Mouse (Mus musculus) neural tube, embryonic 14.5 days (tissue): ENCODE results near the gene Wdr48. TPM values are rescaled to one million over a fixed set of nuclear protein-coding genes. Genes with fewer than 3 reads are reported as not detected.

Source experiments
- ATAC-seq: fragments of 200-750 bp; cut with Nextera tagmentation; 2 replicates; pipeline ENCODE4 v1.8.0; 2017; ENCODE audit warnings: low read depth, mild to moderate bottlenecking, moderate TSS enrichment, moderate library complexity
- H3K27ac ChIP-seq: fragments of 300-500 bp; sonication (generic); 2 replicates; pipeline ENCODE4 v1.5.1; 2014; ENCODE audit warnings: low read depth, mild to moderate bottlenecking, control low read depth, low read length, moderate library complexity, mixed read lengths
- H3K27me3 ChIP-seq: fragments of 300-500 bp; sonication (generic); 2 replicates; pipeline ENCODE4 v1.6.1; 2014; ENCODE audit warnings: low read length; ENCODE audit not compliant: control insufficient read depth, insufficient read depth
- H3K36me3 ChIP-seq: fragments of 300-500 bp; sonication (generic); 2 replicates; pipeline ENCODE4 v1.6.1; 2014; ENCODE audit warnings: low read length, mixed read lengths; ENCODE audit not compliant: control insufficient read depth, insufficient read depth
- H3K4me1 ChIP-seq: fragments of 300-500 bp; sonication (generic); 2 replicates; pipeline ENCODE4 v1.6.1; 2014; ENCODE audit warnings: low read length; ENCODE audit not compliant: control insufficient read depth, insufficient read depth
- H3K4me2 ChIP-seq: fragments of 300-500 bp; sonication (generic); 2 replicates; pipeline ENCODE4 v1.6.1; 2014; ENCODE audit warnings: mild to moderate bottlenecking, low read depth, low read length, control low read depth
- H3K4me3 ChIP-seq: fragments of 300-500 bp; sonication (generic); 2 replicates; pipeline ENCODE4 v1.5.1; 2014; ENCODE audit warnings: low read depth, low read length, control low read depth, mixed read lengths
- H3K9ac ChIP-seq: fragments of 300-500 bp; sonication (generic); replicated peaks from 2 replicates; pipeline ENCODE4 v1.6.1; 2014; ENCODE audit warnings: low read depth, mild to moderate bottlenecking, control low read depth, low read length, mixed read lengths
- H3K9me3 ChIP-seq: fragments of 300-500 bp; sonication (generic); 2 replicates; pipeline ENCODE4 v1.6.1; 2016; ENCODE audit warnings: low read length; ENCODE audit not compliant: control insufficient read depth
- WGBS: fragments of 180-500 bp; shearing (Covaris S2); extraction: QIAGEN DNeasy Blood & Tissue Kit; methylation state at CpG from one replicate; pipeline ENCODE4 v1.1.7; 2014; 5-methylcytosine and 5-hydroxymethylcytosine counted together
- polyA plus RNA-seq: library from polyadenylated mRNA; unstranded; fragments of >200 nt; fragmentation: Nextera tagmentation; extraction: Ambion mirVana; gene quantifications from 2 replicates; pipeline ENCODE4 v1.2.1, GENCODE M21; 2014

Gene Wdr48
- polyA plus RNA-seq, 1 experiment from 2014 or later: 68.5 TPM

- H3K27ac ChIP-seq: no peak overlapping the region
- no peak overlapping the region for H3K4me2 ChIP-seq
- no peaks in the 10 kb centered on the region for H3K27me3 ChIP-seq
- no peaks in the 10 kb centered on the region for H3K36me3 ChIP-seq
- no peak overlapping the region for H3K4me3 ChIP-seq
- WGBS: 86% methylated on average over 9 of the region's 9 CpGs
- ATAC-seq: no peak
- H3K4me1 ChIP-seq: no peaks in the 10 kb centered on the region
- H3K9ac ChIP-seq: no peak overlapping the region
- no peaks in the 10 kb centered on the region for H3K9me3 ChIP-seq
Measured at GRCm38 (mm10) chr9:119958835-119959234, 64.2 kb downstream of the Wdr48 start.

- H3K4me2 ChIP-seq: no peak overlapping the region
- no peaks in the 10 kb centered on the region for H3K27me3 ChIP-seq
- H3K4me1 ChIP-seq: no peaks in the 10 kb centered on the region
- no peak overlapping the region for H3K9ac ChIP-seq
- no peak overlapping the region for H3K27ac ChIP-seq
- WGBS: 81% methylated on average over 4 of the region's 4 CpGs
- no peaks in the 10 kb centered on the region for H3K9me3 ChIP-seq
- no peak for ATAC-seq
- no peak overlapping the region for H3K4me3 ChIP-seq
- no peaks in the 10 kb centered on the region for H3K36me3 ChIP-seq
Measured at GRCm38 (mm10) chr9:119962216-119962615, 67.5 kb downstream of the Wdr48 start.

GRCm38 (mm10) chr9:119962987-119963667, 68.4 kb downstream of the Wdr48 start:
- Histone ChIP-seq H3K4me1 (no peaks in the 10 kb centered on the region), H3K4me2 (no peak overlapping the region), H3K9ac (no peak overlapping the region), H3K27me3 (no peaks in the 10 kb centered on the region), H3K4me3 (no peak overlapping the region), H3K36me3 (no peaks in the 10 kb centered on the region), H3K27ac (no peak overlapping the region), H3K9me3 (no peaks in the 10 kb centered on the region)
- WGBS: 12% methylated on average over 21 of the region's 21 CpGs
- ATAC-seq: peak; percentile 11; the same call in 1 of the 2 replicates

GRCm38 (mm10) chr9:119964206-119964605, 69.5 kb downstream of the Wdr48 start:
- Histone ChIP-seq H3K27ac (no peak overlapping the region), H3K9ac (no peak overlapping the region), H3K4me3 (no peak overlapping the region), H3K4me1 (no peaks in the 10 kb centered on the region), H3K9me3 (no peaks in the 10 kb centered on the region), H3K36me3 (no peaks in the 10 kb centered on the region), H3K4me2 (no peak overlapping the region), H3K27me3 (no peaks in the 10 kb centered on the region)
- ATAC-seq: no peak
- WGBS: 81% methylated on average over 3 of the region's 3 CpGs

- Histone ChIP-seq H3K4me2 (no peak overlapping the region), H3K27me3 (no peaks in the 10 kb centered on the region), H3K4me3 (no peak overlapping the region), H3K9ac (no peak overlapping the region), H3K4me1 (no peaks in the 10 kb centered on the region), H3K36me3 (no peaks in the 10 kb centered on the region), H3K9me3 (no peaks in the 10 kb centered on the region), H3K27ac (no peak overlapping the region)
- WGBS: 78% methylated on average over 3 of the region's 3 CpGs
- ATAC-seq: no peak
Measured at GRCm38 (mm10) chr9:119965186-119965585, 70.5 kb downstream of the Wdr48 start.

GRCm38 (mm10) chr9:119966221-119966910, 71.7 kb downstream of the Wdr48 start:
- no peaks in the 10 kb centered on the region for H3K27me3 ChIP-seq
- no peak overlapping the region for H3K4me2 ChIP-seq
- H3K27ac ChIP-seq: no peak overlapping the region
- H3K9me3 ChIP-seq: no peaks in the 10 kb centered on the region
- no peak overlapping the region for H3K9ac ChIP-seq
- no peak for ATAC-seq
- no peak overlapping the region for H3K4me3 ChIP-seq
- H3K36me3 ChIP-seq: no peaks in the 10 kb centered on the region
- 90% methylated on average over 26 of the region's 26 CpGs for WGBS
- H3K4me1 ChIP-seq: peaks cover 9% of the 10 kb centered on the region

GRCm38 (mm10) chr9:119969811-119970210, 75.1 kb downstream of the Wdr48 start:
- Histone ChIP-seq H3K4me1 (peaks cover 9% of the 10 kb centered on the region), H3K9ac (no peak overlapping the region), H3K36me3 (no peaks in the 10 kb centered on the region), H3K4me3 (no peak overlapping the region), H3K9me3 (no peaks in the 10 kb centered on the region), H3K27ac (no peak overlapping the region), H3K4me2 (no peak overlapping the region), H3K27me3 (no peaks in the 10 kb centered on the region)
- no peak for ATAC-seq
- 84% methylated on average over 7 of the region's 7 CpGs for WGBS

- H3K27me3 ChIP-seq: no peaks in the 10 kb centered on the region
- WGBS: 36% methylated on average over 6 of the region's 6 CpGs
- no peak overlapping the region for H3K4me3 ChIP-seq
- no peak overlapping the region for H3K4me2 ChIP-seq
- no peaks in the 10 kb centered on the region for H3K36me3 ChIP-seq
- no peak overlapping the region for H3K9ac ChIP-seq
- no peak overlapping the region for H3K27ac ChIP-seq
- peak; percentile 19; the same call in 1 of the 2 replicates for ATAC-seq
- H3K4me1 ChIP-seq: peaks cover 9% of the 10 kb centered on the region
- no peaks in the 10 kb centered on the region for H3K9me3 ChIP-seq
Measured at GRCm38 (mm10) chr9:119970221-119970620, 75.5 kb downstream of the Wdr48 start.
